Mouse (Mus musculus) adrenal gland, postnatal 25 days (tissue): ENCODE measurements at regions not wholly inside any gene's neighbourhood (a gene's known extent, or its start where the extent isn't known, plus 50 kb on each side); places are given as distances from the start of the nearest gene placed in this dataset.

Experiments used
- DNase-seq: peaks from one replicate; pipeline ENCODE4 v3.0.0; 2021; ENCODE audit warnings: mixed read lengths

DNA sequence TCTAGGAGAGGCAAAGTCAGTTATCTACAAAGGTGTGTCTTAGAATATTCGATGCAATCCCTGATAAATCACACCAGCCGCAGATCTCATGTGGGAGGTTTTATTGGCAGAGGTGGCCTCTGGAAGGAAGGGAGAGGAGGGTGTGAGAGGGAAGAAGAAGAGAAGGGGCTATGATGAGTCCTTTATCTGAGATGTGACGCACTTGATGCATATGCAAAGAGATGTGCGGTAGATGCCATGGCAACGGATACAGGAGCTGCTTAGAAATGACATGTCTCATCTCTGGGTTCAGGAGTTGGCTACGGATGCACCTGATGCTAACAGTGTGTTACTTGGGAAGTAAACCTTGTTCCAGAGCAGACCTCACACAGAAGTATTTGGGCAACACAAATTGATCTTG is 718.6 kb upstream of the Gm21961 start:
- DNase-seq: no peak

- DNase-seq: no peak
Measured at GRCm38 (mm10) chr15:65731308-65731707, 716.6 kb upstream of the Gm21961 start.

DNA sequence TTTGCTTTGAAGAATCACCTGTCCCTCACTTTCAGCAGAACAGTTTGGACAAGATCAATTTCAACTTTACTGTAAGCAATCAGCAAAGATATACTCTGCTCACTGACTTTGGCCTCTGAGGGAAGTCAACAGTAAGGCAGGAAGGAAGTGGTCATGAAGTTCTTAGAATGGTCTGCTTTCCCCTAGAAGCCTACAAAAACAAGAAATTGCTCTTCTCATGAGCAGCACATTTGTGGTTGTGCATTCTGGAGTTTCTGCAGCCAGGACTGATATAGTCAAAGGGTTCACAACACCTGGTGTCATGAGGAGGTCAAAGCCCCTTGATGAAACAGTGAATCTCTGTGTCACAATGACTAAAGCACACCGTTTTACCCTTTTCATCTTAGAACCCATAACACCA is 712.4 kb upstream of the Gm21961 start:
- no peak for DNase-seq

DNA sequence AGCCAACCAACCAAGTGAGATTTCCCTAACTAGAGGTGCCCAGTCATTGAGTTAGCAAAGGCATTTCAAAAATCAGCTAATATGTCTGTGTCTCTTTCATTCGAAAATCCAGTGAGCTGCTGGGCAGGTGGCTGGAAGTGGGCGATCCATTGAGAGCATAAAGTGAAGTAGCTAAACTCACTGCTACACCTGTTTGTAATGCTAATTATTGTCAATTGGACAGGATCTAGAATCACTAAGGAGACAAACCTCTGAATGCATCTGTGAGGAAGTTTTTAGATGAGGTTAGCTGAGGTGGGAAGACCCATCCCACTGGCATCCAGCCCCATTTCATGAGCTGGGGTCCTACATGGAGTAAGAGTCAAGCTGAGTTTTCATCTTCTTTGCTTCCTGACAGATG is 711.6 kb upstream of the Gm21961 start:
- no peak for DNase-seq

GRCm38 (mm10) chr15:65703559-65703958 is 688.9 kb upstream of the Gm21961 start:
- no peak for DNase-seq

DNA sequence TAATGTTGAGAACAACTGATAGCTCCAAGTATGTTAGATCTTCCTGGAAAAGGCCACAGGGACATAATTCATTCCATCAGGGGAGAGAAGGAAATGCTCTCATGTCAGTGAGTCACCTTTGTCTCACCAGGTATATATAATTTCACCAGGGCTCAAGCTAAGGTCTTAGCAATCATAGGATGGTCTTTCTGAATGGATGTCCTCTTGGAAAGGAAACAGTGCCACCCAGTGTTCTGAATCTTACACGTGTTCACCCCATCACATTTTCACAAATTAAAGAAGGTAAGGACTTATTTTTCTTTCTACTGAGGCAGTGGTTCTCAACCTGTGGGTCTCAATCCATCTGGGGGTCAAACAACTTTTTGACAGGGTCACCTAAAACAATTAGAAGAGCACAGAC is 686.8 kb upstream of the Gm21961 start:
- DNase-seq: no peak

DNA sequence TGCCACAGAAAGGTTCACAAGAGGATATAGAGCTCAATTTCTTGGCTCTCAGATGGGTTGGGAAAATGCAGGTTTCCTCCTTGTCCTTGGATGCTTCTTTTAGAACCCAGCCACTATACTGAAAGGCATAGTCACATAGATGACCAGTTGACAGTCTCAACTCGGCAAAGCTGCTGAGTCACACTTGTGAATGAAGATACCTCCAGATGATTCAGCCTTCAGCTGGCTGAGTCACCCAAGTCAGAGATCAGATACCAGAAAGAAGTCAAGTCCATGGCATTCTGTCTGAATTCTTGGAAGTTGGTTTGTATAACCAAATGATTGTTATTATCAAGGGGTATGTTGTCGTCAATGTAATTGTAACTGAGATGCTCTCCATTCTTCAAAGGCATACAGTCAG is 683.9 kb upstream of the Gm21961 start:
- peak; percentile 30 for DNase-seq
